Mouse (Mus musculus) C2C12 (cell line): ENCODE data around the gene Pawr.

Source experiments
- CTCF ChIP-seq: IDR thresholded peaks from one replicate; pipeline ENCODE4 v1.5.1; 2011; ENCODE audit not compliant: control insufficient read depth, insufficient read depth, insufficient read length
- MYOD1 ChIP-seq: IDR thresholded peaks from one replicate; pipeline ENCODE4 v1.6.1; 2011; ENCODE audit warnings: low read depth; ENCODE audit not compliant: control insufficient read depth, insufficient read length
- MYOG ChIP-seq: IDR thresholded peaks from one replicate; pipeline ENCODE4 v1.6.1; 2011; ENCODE audit not compliant: control insufficient read depth, insufficient read length; ENCODE audit errors: extremely low read depth
- USF1 ChIP-seq: IDR thresholded peaks from one replicate; pipeline ENCODE4 v1.6.1; 2011; ENCODE audit warnings: low read depth, mild to moderate bottlenecking, control low read depth, moderate library complexity

GRCm38 (mm10) chr10:108332571-108333541, 935 bp downstream of the Pawr start:
- TF ChIP-seq USF1 (no peak), CTCF (no peak), MYOD1 (no peak), MYOG (no peak)
